7 mouse cellular contexts compared by ENCODE assay signal in the genomic region with DNA sequence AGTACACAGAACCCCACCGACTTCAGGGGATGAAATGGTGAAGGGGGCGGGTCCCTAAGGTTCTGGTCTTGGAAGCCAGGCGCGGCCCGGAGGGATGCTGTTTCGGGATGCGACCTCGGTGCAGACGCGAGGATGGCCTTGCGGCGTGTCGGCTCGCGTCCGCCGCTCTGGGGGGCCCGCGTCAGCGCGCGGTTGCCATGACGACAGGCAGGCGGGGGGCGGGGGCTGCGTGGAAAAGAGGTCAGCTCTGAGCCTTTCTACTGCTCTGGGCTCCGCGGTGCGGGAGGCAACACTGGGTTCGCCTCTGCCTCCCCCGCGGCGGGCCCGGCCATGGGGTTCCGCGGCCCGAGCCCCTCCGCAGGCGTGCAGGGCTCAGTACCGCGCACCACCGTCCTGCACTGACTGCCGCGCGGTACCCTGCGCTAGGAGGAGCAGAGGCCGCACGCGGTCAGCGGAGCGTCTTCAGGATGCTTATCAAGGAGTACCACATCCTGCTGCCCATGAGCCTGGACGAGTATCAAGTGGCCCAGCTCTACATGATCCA. TPM values are rescaled to one million over a fixed set of nuclear protein-coding genes. Genes with fewer than 3 reads are reported as not detected.
DNase-seq lines count a peak whose midpoint lies in the region; ATAC-seq and TF ChIP-seq lines count a peak whose summit lies in the region.

No protein-coding gene starts in this region.

- peak overlapping the region; percentile 92 for H3K4me2 ChIP-seq in embryonic facial prominence, embryonic 12.5 days (replicated peaks)

- peaks cover 44% of the 10 kb centered on the region for H3K27me3 ChIP-seq in E14TG2a.4 (ENCODE audit: insufficient read depth, low read length)
- H3K27me3 ChIP-seq in embryonic facial prominence, embryonic 12.5 days: peaks cover 40% of the 10 kb centered on the region
- peaks cover 55% of the 10 kb centered on the region for H3K27me3 ChIP-seq in hindbrain, embryonic 10.5 days (ENCODE audit: insufficient read depth, poor library complexity, severe bottlenecking)
- H3K27me3 ChIP-seq in limb, embryonic 10.5 days (ENCODE audit: low read depth, poor library complexity, severe bottlenecking): peaks cover 48% of the 10 kb centered on the region

- DNase-seq in Muller cell, postnatal 12 days (ENCODE audit: inconsistent ontology term): peak; percentile 68
- DNase-seq in hindbrain, embryonic 10.5 days (ENCODE audit: low spot score): peak; percentile 67
- DNase-seq in limb, embryonic 10.5 days (ENCODE audit: low spot score): peak; percentile 72
- peak; percentile 55 for DNase-seq in naive thymus-derived CD4-positive, alpha-beta T cell, adult 2 months (ENCODE audit: low read depth)
- peak; percentile 62 for DNase-seq in testis, postnatal 14 days (ENCODE audit: low spot score)

- H3K36me3 ChIP-seq in E14TG2a.4 (ENCODE audit: insufficient read depth, low read length): peaks cover 11% of the 10 kb centered on the region
- H3K36me3 ChIP-seq in embryonic facial prominence, embryonic 12.5 days: no peaks in the 10 kb centered on the region
- H3K36me3 ChIP-seq in hindbrain, embryonic 10.5 days: no peaks in the 10 kb centered on the region
- no peaks in the 10 kb centered on the region for H3K36me3 ChIP-seq in limb, embryonic 10.5 days

- no peak overlapping the region for H3K27ac ChIP-seq in embryonic facial prominence, embryonic 12.5 days
- peak overlapping the region; percentile 77 for H3K27ac ChIP-seq in hindbrain, embryonic 10.5 days
- H3K27ac ChIP-seq in limb, embryonic 10.5 days: peak overlapping the region; percentile 62; the same call in 1 of the 2 replicates

- ATAC-seq in embryonic facial prominence, embryonic 12.5 days (ENCODE audit: insufficient number of reproducible peaks, insufficient read depth, low FRiP score, low TSS enrichment): no peak

- under 1% methylated on average over 46 of the region's 52 CpGs for WGBS in embryonic facial prominence, embryonic 12.5 days
- WGBS in hindbrain, embryonic 10.5 days: under 1% methylated on average over 52 of the region's 52 CpGs
- under 1% methylated on average over 52 of the region's 52 CpGs for WGBS in limb, embryonic 10.5 days

- H3K9ac ChIP-seq in embryonic facial prominence, embryonic 12.5 days: peak overlapping the region; percentile 20

- H3K9me3 ChIP-seq in E14TG2a.4 (ENCODE audit: low read length): no peaks in the 10 kb centered on the region
- H3K9me3 ChIP-seq in embryonic facial prominence, embryonic 12.5 days: no peaks in the 10 kb centered on the region
- no peaks in the 10 kb centered on the region for H3K9me3 ChIP-seq in hindbrain, embryonic 10.5 days
- no peaks in the 10 kb centered on the region for H3K9me3 ChIP-seq in limb, embryonic 10.5 days (replicated peaks)

- no peak for TF ChIP-seq CTCF in E14TG2a.4 (conservative IDR thresholded peaks at IDR 0.05; ENCODE audit: low read length)

- H3K4me3 ChIP-seq in E14TG2a.4 (replicated peaks; ENCODE audit: low read length): peak overlapping the region; percentile 90
- H3K4me3 ChIP-seq in embryonic facial prominence, embryonic 12.5 days: peak overlapping the region; percentile 47
- H3K4me3 ChIP-seq in hindbrain, embryonic 10.5 days: peak overlapping the region; percentile 63
- H3K4me3 ChIP-seq in limb, embryonic 10.5 days: peak overlapping the region; percentile 63

- peaks cover 56% of the 10 kb centered on the region for H3K4me1 ChIP-seq in E14TG2a.4 (replicated peaks; ENCODE audit: low read depth, low read length)
- H3K4me1 ChIP-seq in embryonic facial prominence, embryonic 12.5 days: peaks cover 35% of the 10 kb centered on the region
- H3K4me1 ChIP-seq in hindbrain, embryonic 10.5 days (replicated peaks): peaks cover 58% of the 10 kb centered on the region
- peaks cover 62% of the 10 kb centered on the region for H3K4me1 ChIP-seq in limb, embryonic 10.5 days

RNA-seq across cellular contexts. Expression of a gene that starts 1.0 kb away (rescaled TPM):
- 8.9 and 10.9 TPM in 2 replicates for polyA plus RNA-seq in embryonic facial prominence, embryonic 12.5 days (2016; fragmentation: Nextera tagmentation; extraction: Ambion mirVana)
- 8.5 and 19.9 TPM in 2 replicates for polyA plus RNA-seq in hindbrain, embryonic 10.5 days (2016; fragmentation: Nextera tagmentation; extraction: Ambion mirVana)
- polyA plus RNA-seq in limb, embryonic 10.5 days (2016; fragmentation: Nextera tagmentation; extraction: Ambion mirVana): 5.9 and 7.9 TPM in 2 replicates

RNA-seq across cellular contexts. Expression of a gene that starts 3.8 kb away (rescaled TPM):
- 55.6 and 55.7 TPM in 2 replicates for polyA plus RNA-seq in embryonic facial prominence, embryonic 12.5 days (2016; fragmentation: Nextera tagmentation; extraction: Ambion mirVana)
- polyA plus RNA-seq in hindbrain, embryonic 10.5 days (2016; fragmentation: Nextera tagmentation; extraction: Ambion mirVana): 90.5 and 93.3 TPM in 2 replicates
- polyA plus RNA-seq in limb, embryonic 10.5 days (2016; fragmentation: Nextera tagmentation; extraction: Ambion mirVana): 86.7 and 87.0 TPM in 2 replicates

RNA-seq across cellular contexts. Expression of a gene that starts 19.4 kb away (rescaled TPM):
- polyA plus RNA-seq in embryonic facial prominence, embryonic 12.5 days (2016; fragmentation: Nextera tagmentation; extraction: Ambion mirVana): 0.22 TPM in 1 of 2 replicates, not detected in the other
- not detected in 2 replicates for polyA plus RNA-seq in hindbrain, embryonic 10.5 days (2016; fragmentation: Nextera tagmentation; extraction: Ambion mirVana)
- not detected in 2 replicates for polyA plus RNA-seq in limb, embryonic 10.5 days (2016; fragmentation: Nextera tagmentation; extraction: Ambion mirVana)

RNA-seq across cellular contexts. Expression of a gene that starts 24.9 kb away (rescaled TPM):
- polyA plus RNA-seq in embryonic facial prominence, embryonic 12.5 days (2016; fragmentation: Nextera tagmentation; extraction: Ambion mirVana): 85.2 and 90.8 TPM in 2 replicates
- 65.8 and 73.9 TPM in 2 replicates for polyA plus RNA-seq in hindbrain, embryonic 10.5 days (2016; fragmentation: Nextera tagmentation; extraction: Ambion mirVana)
- 74.9 and 79.2 TPM in 2 replicates for polyA plus RNA-seq in limb, embryonic 10.5 days (2016; fragmentation: Nextera tagmentation; extraction: Ambion mirVana)

RNA-seq across cellular contexts. Expression of a gene that starts 38.8 kb away (rescaled TPM):
- not detected in 2 replicates for polyA plus RNA-seq in embryonic facial prominence, embryonic 12.5 days (2016; fragmentation: Nextera tagmentation; extraction: Ambion mirVana)
- polyA plus RNA-seq in hindbrain, embryonic 10.5 days (2016; fragmentation: Nextera tagmentation; extraction: Ambion mirVana): not detected in 2 replicates
- polyA plus RNA-seq in limb, embryonic 10.5 days (2016; fragmentation: Nextera tagmentation; extraction: Ambion mirVana): not detected in 2 replicates
